Mouse (Mus musculus) embryonic fibroblast, embryonic 13.5 days (primary cell): Measurements from ENCODE around the gene Tmem259. TPM values are rescaled to one million over a fixed set of nuclear protein-coding genes. Genes with fewer than 3 reads are reported as not detected.

Experiments
- H3K27ac ChIP-seq: 2 replicates; pipeline ENCODE4 v1.5.1; 2012; ENCODE audit warnings: low read length, control low read depth, inconsistent platforms; ENCODE audit not compliant: insufficient read depth
- H3K4me1 ChIP-seq: 2 replicates; pipeline ENCODE4 v1.6.1; 2011; ENCODE audit warnings: low read length; ENCODE audit not compliant: control insufficient read depth, insufficient read depth
- H3K4me3 ChIP-seq: 2 replicates; pipeline ENCODE4 v1.5.1; 2011; ENCODE audit warnings: mild to moderate bottlenecking, control low read depth, low read length; ENCODE audit not compliant: insufficient read depth
- CTCF ChIP-seq: IDR thresholded peaks from 2 replicates; pipeline ENCODE4 v1.5.1; 2011; ENCODE audit warnings: mild to moderate bottlenecking, control low read depth, low read length, moderate library complexity, borderline replicate concordance; ENCODE audit not compliant: insufficient read depth
- POLR2A ChIP-seq: IDR thresholded peaks from 2 replicates; pipeline ENCODE4 v1.6.1; 2011; ENCODE audit warnings: low read depth, mild to moderate bottlenecking, control low read depth, low read length, moderate library complexity
- polyA plus RNA-seq: library from polyadenylated mRNA; stranded (reverse); fragments of >200 nt; gene quantifications from 2 replicates; pipeline ENCODE4 v1.2.4, GENCODE M21; 2011; ENCODE audit warnings: low read depth; ENCODE audit not compliant: missing spikeins, insufficient read length

Tmem259 gene
- polyA plus RNA-seq, 1 experiment = 73.4 TPM

DNA sequence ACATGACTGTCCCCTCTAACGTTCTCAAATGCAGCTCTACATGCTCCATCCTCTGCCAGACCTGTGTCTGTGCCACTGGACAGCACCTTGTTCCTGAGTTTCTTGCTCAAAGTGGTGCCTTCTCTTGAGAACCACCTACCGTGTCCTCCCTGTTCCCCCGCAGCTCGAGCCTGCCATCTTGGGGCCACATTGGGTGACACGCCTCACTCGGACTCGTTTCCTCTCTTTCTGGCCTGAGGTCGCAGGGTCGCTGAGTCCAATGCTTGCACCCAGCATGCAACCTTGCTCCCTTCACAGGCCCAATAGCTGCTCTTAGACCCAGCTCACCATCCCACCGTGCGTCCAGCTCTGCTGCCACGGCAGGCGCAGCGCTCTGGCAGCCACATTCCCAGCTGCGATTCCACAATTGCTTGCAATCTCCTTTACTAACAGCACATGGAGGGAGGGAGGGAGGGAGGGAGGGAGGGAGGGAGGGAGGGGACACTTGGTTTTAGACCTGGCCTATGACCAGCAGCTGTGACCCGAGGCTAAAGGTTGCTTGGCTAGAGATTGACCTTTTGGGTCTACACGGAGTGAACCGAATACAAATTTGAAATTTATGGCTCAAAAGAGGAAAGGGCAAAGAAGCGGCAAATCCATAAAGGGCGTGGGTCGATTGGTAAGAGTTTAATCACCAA is 25.9 kb downstream of the Tmem259 start:
- Histone ChIP-seq H3K4me1 (peaks cover 5% of the 10 kb centered on the region), H3K4me3 (no peak overlapping the region), H3K27ac (no peak overlapping the region)
- peak; percentile 98 for TF ChIP-seq CTCF
- no peak for TF ChIP-seq POLR2A

DNA sequence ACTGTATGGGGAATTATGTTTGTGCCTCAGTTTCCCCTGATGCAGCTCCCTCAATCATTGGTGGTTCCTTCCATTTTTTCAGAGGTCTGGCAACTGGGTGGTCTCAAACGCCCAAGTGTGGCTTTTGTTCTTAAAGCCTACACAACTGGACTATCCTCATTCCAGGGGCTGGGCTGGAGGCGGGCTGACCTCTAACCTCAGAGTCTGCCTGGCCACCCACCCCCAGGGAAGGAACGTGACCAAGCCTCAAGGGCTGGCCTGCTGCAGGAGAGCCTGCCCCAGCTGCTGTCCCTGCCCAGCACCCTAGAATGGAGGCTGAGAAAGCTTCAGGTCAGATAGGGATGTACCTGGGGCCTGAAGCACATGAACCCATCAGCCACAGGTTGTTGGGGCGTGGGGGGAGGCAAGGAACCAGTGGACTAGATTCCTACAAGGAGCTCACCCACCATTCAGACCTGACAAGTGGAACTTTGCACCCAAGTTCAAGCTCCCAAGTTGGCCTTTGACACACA is 27.4 kb downstream of the Tmem259 start:
- Histone ChIP-seq H3K27ac (no peak overlapping the region), H3K4me3 (no peak overlapping the region), H3K4me1 (peaks cover 5% of the 10 kb centered on the region)
- TF ChIP-seq CTCF = no peak
- no peak for TF ChIP-seq POLR2A

DNA sequence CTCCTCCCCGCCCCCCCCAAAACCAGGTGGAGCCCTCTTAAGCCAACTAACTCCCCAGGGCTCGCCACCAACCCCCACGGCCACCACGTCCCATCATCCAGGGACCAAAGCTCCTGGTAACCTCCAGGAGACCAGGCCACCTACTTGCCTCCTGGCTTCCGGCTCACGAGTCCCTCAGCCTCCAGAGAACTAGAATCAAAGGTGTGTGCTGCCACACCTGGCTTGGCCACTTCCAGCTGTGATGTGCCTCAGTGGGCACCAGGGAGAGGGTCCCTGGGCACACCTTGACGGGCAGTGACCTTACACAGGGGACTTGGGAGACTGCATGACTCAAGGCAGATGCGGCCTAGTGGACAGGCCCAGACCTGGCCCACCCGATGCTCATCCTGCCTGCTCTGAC is 28.4 kb downstream of the Tmem259 start:
- no peak for TF ChIP-seq CTCF
- no peak for TF ChIP-seq POLR2A
- H3K4me1 ChIP-seq = no peaks in the 10 kb centered on the region
- no peak overlapping the region for H3K4me3 ChIP-seq
- H3K27ac ChIP-seq = no peak overlapping the region

DNA sequence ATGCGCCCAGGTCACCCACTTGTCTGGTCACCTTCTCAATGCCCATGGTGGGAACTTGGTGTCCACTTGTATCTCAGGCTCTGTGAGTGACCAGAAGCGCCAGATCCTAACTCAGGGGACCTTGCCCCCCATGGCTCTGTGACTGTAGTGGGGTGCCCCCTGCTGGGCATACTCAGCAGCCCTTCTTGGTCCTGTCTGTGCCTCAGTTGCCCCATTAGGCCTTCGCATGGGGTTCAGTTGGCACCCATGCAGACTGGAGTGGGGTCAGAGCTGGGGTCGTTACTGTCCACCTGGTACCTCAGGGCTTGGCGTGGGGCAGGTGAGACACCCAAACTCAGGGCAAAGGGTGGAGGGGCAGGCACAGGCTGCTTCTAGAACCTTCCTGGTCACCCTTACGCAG is 30.2 kb downstream of the Tmem259 start:
- TF ChIP-seq POLR2A = no peak
- TF ChIP-seq CTCF = peak; percentile 51; the same call in 1 of the 2 replicates
- no peak overlapping the region for H3K27ac ChIP-seq
- no peaks in the 10 kb centered on the region for H3K4me1 ChIP-seq
- no peak overlapping the region for H3K4me3 ChIP-seq

DNA sequence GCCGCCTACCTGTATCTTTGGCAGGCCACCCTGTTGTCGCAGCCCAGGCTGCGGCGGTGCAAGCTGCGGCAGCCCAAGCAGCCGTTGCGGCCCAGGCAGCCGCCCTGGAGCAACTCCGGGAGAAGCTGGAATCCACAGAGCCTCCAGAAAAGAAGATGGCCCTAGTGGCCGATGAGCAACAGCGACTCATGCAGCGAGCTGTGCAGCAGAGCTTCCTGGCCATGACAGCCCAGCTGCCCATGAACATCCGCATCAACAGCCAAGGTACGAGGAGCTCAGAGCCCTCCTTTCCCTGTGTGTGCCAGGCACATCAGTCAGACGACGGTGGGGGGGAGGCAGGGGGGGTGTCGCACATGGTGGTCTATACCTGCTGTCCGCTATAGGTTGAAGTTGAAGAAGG is 33.5 kb downstream of the Tmem259 start:
- H3K4me1 ChIP-seq = no peaks in the 10 kb centered on the region; the same call in 1 of the 2 replicates
- no peak overlapping the region for H3K4me3 ChIP-seq
- no peak overlapping the region for H3K27ac ChIP-seq
- TF ChIP-seq CTCF (no peak), POLR2A (no peak)

DNA sequence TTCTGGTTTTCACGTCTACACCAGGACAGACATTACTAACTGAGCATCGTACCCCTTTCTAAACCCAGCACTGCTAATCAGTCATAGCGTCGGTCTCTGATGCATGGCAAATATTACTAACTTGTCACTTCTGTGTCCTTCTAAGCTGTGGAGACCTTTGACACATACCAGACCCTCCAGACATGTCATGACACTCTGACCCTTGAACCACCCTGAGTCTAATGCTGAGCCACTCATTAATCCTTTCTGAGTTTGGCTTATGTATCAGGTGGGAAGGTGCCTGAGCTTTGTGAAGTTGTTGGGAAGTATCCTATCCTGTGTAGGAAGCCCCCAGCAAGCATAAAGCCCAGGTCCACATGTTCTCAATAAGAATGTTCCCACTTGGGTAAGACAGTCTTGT is 34.3 kb downstream of the Tmem259 start:
- H3K27ac ChIP-seq = no peak overlapping the region

DNA sequence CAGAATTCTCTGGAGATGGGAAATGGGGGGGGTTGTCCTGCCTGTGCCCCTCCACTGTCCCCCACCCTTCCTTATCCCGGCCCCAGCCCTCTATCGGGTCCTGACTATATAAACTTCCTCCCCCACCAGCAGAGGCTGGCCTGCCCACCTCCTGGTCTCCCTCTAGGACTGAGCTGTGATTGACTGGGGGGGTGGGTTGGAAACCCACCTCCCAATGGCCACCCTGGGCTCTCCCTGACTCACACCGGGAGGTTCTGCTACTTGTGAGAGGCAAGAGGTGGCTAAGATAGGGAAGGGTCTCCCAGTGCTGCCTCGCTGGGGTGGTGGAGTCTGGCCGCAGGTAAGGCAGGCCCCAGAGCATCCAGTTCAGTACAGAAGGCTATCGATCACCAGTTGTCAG is 36.6 kb downstream of the Tmem259 start:
- H3K4me1 ChIP-seq = peaks cover 5% of the 10 kb centered on the region; the same call in 1 of the 2 replicates
- no peak overlapping the region for H3K27ac ChIP-seq
- no peak overlapping the region for H3K4me3 ChIP-seq
- TF ChIP-seq POLR2A = no peak
- TF ChIP-seq CTCF = no peak

More for the DNA sequence above, 34.3 kb downstream of the Tmem259 start:
- H3K4me1 ChIP-seq = no peaks in the 10 kb centered on the region; the same call in 1 of the 2 replicates
- TF ChIP-seq CTCF (no peak), POLR2A (no peak)
- H3K4me3 ChIP-seq = no peak overlapping the region

DNA sequence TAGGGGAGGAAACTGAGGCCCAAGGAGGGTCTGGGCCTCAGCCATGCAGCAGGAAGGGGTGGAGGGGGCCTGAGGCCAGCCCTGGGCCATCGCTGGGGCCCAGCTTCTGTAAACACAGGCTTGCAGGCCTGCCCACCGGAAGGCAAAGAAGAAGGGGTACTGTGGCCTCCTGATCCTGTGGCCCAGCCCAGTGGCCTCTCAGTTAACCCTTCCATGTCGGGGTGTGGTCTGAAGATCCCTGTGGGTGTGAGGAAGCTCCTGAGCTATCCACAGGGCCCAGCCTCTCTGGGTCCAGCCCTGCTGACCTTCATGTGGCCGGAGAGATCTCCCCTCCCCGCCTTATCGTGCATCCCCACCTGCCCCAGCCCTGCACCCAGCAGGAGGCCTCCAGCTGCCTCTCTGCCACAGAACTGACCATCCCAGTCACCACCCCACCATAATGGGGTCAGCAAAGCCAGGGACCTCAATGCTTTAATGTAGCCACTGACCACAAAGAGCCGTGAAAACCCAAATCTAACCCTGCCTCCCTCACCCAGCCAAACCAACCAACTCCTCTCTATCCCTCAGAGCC is 37.3 kb downstream of the Tmem259 start:
- TF ChIP-seq POLR2A = no peak
- TF ChIP-seq CTCF = no peak
- peaks cover 5% of the 10 kb centered on the region; the same call in 1 of the 2 replicates for H3K4me1 ChIP-seq
- H3K27ac ChIP-seq = no peak overlapping the region
- H3K4me3 ChIP-seq = no peak overlapping the region

DNA sequence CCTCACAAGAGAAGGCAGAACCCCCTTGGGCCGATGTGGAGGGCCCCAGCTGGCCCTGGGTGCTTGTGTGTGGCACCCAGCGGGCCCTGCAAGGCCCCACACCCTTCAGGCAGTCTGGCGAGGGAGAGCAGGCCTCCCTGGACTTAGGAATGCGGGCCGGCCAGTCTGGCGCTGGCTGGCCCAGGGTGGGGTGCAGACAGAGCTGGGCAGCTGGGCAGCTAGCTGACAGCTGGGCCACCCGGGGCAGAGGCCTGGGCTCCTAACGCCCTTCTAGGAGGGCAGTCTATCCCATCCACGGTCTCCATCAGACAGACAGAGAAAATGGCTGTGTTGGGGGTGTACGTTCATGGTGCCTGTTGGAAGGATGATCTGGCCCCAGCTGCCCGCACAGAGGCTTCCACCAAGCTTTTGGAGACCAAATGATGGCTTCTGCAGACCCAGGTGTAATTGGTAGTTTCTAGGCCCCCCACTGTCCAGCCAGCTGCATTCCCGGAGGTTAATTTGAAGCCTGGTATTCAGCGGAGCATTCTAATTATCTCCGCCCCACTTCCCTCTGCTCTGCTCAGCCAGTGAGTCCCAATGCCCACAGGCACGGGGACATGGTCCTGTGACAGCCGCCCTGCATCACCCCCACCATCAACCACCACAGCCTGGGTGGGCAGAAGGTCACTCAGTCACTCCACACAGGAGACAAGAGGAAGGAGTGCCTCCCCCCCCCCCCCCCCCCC is 38.5 kb downstream of the Tmem259 start:
- H3K4me1 ChIP-seq = peaks cover 5% of the 10 kb centered on the region; the same call in 1 of the 2 replicates
- no peak overlapping the region for H3K27ac ChIP-seq
- TF ChIP-seq POLR2A (no peak), CTCF (no peak)
- no peak overlapping the region for H3K4me3 ChIP-seq
